Mouse (Mus musculus) splenic B cell, adult 2 months (primary cell): Measurements from ENCODE around the gene Lrrc27.

Experiments
- DNase-seq: peaks from one replicate; pipeline ENCODE4 v3.0.0-alpha.2; 2011; ENCODE audit warnings: low read depth, low spot score
- H3K27me3 ChIP-seq: 2 replicates; pipeline ENCODE4 v1.6.1; 2012; ENCODE audit warnings: mild to moderate bottlenecking, low read length, moderate library complexity, mixed read lengths; ENCODE audit not compliant: control insufficient read depth, poor library complexity, insufficient read depth, severe bottlenecking
- H3K36me3 ChIP-seq: 2 replicates; pipeline ENCODE4 v1.6.1; 2012; ENCODE audit warnings: mild to moderate bottlenecking, low read length, moderate library complexity, mixed read lengths; ENCODE audit not compliant: control insufficient read depth, poor library complexity, insufficient read depth, severe bottlenecking

Gene Lrrc27

GRCm38 (mm10) chr7:139200108-139200507 lies 12.7 kb upstream of the Lrrc27 start:
- Histone ChIP-seq H3K36me3 (no peaks in the 10 kb centered on the region), H3K27me3 (no peaks in the 10 kb centered on the region)
- no peak for DNase-seq

- no peaks in the 10 kb centered on the region for H3K36me3 ChIP-seq
- no peak for DNase-seq
- H3K27me3 ChIP-seq, result no peaks in the 10 kb centered on the region; the same call in 1 of the 2 replicates
These were observed 11.6 kb upstream of the Lrrc27 start for GRCm38 (mm10) chr7:139201209-139201608.

- peak; percentile 85 for DNase-seq
- H3K27me3 ChIP-seq, result no peaks in the 10 kb centered on the region; the same call in 1 of the 2 replicates
- no peaks in the 10 kb centered on the region for H3K36me3 ChIP-seq
These were observed 4.6 kb upstream of the Lrrc27 start for GRCm38 (mm10) chr7:139208023-139208772.

GRCm38 (mm10) chr7:139208773-139209095 lies 4.1 kb upstream of the Lrrc27 start:
- Histone ChIP-seq H3K27me3 (no peaks in the 10 kb centered on the region; the same call in 1 of the 2 replicates), H3K36me3 (no peaks in the 10 kb centered on the region)
- no peak for DNase-seq

GRCm38 (mm10) chr7:139211761-139212160 lies 1.0 kb upstream of the Lrrc27 start:
- DNase-seq, result no peak
- H3K36me3 ChIP-seq, result no peaks in the 10 kb centered on the region
- no peaks in the 10 kb centered on the region; the same call in 1 of the 2 replicates for H3K27me3 ChIP-seq

GRCm38 (mm10) chr7:139213751-139214150 lies 963 bp downstream of the Lrrc27 start:
- H3K27me3 ChIP-seq, result no peaks in the 10 kb centered on the region

GRCm38 (mm10) chr7:139214160-139214559 lies 1.4 kb downstream of the Lrrc27 start:
- Histone ChIP-seq H3K36me3 (no peaks in the 10 kb centered on the region), H3K27me3 (no peaks in the 10 kb centered on the region)
- DNase-seq, result no peak

More at GRCm38 (mm10) chr7:139213751-139214150, 963 bp downstream of the Lrrc27 start:
- DNase-seq, result no peak
- H3K36me3 ChIP-seq, result no peaks in the 10 kb centered on the region

GRCm38 (mm10) chr7:139214596-139215340 lies 2.0 kb downstream of the Lrrc27 start:
- DNase-seq, result no peak
- H3K27me3 ChIP-seq, result no peaks in the 10 kb centered on the region
- H3K36me3 ChIP-seq, result no peaks in the 10 kb centered on the region

GRCm38 (mm10) chr7:139215516-139215915 lies 2.7 kb downstream of the Lrrc27 start:
- Histone ChIP-seq H3K36me3 (no peaks in the 10 kb centered on the region), H3K27me3 (no peaks in the 10 kb centered on the region)
- no peak for DNase-seq

- Histone ChIP-seq H3K36me3 (no peaks in the 10 kb centered on the region), H3K27me3 (no peaks in the 10 kb centered on the region)
- no peak for DNase-seq
These were observed 3.2 kb downstream of the Lrrc27 start for GRCm38 (mm10) chr7:139215946-139216345.

GRCm38 (mm10) chr7:139216464-139216863 lies 3.7 kb downstream of the Lrrc27 start:
- DNase-seq, result no peak
- no peaks in the 10 kb centered on the region for H3K36me3 ChIP-seq
- H3K27me3 ChIP-seq, result no peaks in the 10 kb centered on the region

- H3K36me3 ChIP-seq, result no peaks in the 10 kb centered on the region
- H3K27me3 ChIP-seq, result no peaks in the 10 kb centered on the region
- DNase-seq, result no peak
These were observed 4.3 kb downstream of the Lrrc27 start for GRCm38 (mm10) chr7:139217046-139217445.

- no peaks in the 10 kb centered on the region for H3K36me3 ChIP-seq
- H3K27me3 ChIP-seq, result no peaks in the 10 kb centered on the region
- DNase-seq, result no peak
These were observed 6.0 kb downstream of the Lrrc27 start for GRCm38 (mm10) chr7:139218641-139219415.

- H3K27me3 ChIP-seq, result no peaks in the 10 kb centered on the region
- H3K36me3 ChIP-seq, result no peaks in the 10 kb centered on the region
- DNase-seq, result no peak
These were observed 6.7 kb downstream of the Lrrc27 start for GRCm38 (mm10) chr7:139219486-139219885.

GRCm38 (mm10) chr7:139220303-139220702 lies 7.5 kb downstream of the Lrrc27 start:
- DNase-seq, result no peak
- no peaks in the 10 kb centered on the region for H3K27me3 ChIP-seq

More at GRCm38 (mm10) chr7:139220303-139220702, 7.5 kb downstream of the Lrrc27 start:
- H3K36me3 ChIP-seq, result no peaks in the 10 kb centered on the region
